Mouse (Mus musculus) urinary bladder, postnatal 25 days (tissue): ENCODE data around the gene Rab42.

ENCODE experiments used
- DNase-seq: peaks from one replicate; pipeline ENCODE4 v3.0.0; 2022; ENCODE audit warnings: low spot score

Rab42 gene

GRCm38 (mm10) chr4:132273166-132273565 is 30.0 kb downstream of the Rab42 start:
- DNase-seq, result no peak

DNA sequence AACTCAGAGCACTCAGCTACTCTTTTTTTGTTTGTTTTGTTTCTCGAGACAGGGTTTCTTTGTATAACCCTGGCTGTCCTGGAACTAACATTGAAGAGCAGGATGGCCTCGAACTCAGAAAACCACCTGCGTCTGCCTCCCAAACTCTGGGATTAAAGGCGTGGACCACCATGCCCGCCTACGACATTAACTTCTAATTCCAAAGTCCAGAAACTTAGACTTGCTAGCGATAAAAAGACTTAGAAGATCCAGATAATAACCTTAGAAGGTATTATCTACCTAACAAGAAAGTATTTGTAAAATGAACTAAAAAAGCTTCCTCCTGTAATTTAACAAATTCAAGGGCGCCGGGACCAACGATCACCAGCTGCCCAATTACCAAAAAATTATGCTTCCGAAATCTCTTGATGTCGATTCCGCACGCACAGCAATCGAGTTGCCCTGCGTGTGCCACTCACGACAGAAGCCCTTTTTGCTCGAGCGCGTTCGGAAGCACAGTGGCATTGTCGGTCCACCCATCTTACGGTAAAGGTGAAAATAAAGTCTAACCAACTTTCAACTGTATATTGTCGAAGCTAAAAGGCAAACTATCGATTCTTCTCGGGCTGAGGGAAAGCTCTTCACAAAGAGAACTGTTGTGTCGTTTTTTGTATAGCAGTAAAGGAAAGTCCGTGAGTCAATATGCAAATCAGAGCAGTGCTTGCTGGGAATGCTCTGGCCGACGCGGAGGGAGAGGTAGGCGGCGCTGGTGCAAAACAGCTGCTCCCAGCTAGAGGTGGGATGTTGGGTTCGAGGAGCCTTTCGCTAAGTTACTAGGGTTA is 33.2 kb downstream of the Rab42 start:
- peak; percentile 75 for DNase-seq

- DNase-seq, result no peak
Measured at GRCm38 (mm10) chr4:132268871-132269739, 34.1 kb downstream of the Rab42 start.

- DNase-seq, result no peak
Measured at GRCm38 (mm10) chr4:132266835-132267349, 36.3 kb downstream of the Rab42 start.

GRCm38 (mm10) chr4:132263313-132263712 is 39.9 kb downstream of the Rab42 start:
- no peak for DNase-seq

- no peak for DNase-seq
Measured at GRCm38 (mm10) chr4:132262358-132262616, 40.9 kb downstream of the Rab42 start.

DNA sequence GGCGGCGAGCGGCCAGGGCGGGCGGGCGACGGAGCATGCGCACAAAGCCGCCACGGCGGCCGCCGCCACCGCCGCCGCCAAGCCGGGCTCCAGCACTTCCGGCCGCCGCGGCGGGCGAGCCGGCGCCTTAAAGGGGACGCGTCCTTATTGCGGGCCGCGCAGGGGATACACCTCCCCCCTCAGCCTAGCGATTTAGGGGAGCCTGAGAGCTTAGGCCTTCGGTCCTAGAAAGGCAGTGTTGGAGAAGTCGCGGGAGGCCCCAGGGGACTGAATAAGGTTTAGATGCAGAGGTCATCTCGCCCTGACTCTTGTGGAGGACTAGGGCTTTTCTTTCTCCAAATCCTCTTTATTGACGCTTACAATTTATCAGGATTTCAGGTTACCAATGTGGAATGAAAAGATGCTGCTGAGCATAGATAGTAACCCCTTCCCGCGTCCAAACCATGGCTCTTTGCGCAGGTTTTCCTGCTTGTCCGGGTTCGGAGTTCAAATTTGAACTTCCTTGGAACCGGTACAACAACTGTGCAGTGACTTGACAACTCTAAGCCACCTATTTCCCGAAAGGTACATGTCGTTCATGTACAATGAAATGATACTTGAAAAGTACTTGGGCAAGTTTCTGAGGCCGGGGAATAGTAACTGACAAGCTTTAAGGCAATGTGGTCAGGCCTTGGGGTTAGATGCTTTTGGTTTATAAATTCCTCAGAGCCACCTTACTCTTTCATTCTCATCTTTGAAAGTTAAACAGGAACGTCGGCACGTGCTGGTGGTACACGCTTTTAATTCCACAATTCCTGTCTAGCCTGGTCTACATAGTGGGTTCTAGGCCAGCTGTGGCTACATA is 41.4 kb downstream of the Rab42 start, which contains the start of gene Gmeb1:
TSS of gene Gmeb1 (minus strand) at position 89 of the 844 bp plus-strand sequence.
- peak; percentile 79 for DNase-seq

DNA sequence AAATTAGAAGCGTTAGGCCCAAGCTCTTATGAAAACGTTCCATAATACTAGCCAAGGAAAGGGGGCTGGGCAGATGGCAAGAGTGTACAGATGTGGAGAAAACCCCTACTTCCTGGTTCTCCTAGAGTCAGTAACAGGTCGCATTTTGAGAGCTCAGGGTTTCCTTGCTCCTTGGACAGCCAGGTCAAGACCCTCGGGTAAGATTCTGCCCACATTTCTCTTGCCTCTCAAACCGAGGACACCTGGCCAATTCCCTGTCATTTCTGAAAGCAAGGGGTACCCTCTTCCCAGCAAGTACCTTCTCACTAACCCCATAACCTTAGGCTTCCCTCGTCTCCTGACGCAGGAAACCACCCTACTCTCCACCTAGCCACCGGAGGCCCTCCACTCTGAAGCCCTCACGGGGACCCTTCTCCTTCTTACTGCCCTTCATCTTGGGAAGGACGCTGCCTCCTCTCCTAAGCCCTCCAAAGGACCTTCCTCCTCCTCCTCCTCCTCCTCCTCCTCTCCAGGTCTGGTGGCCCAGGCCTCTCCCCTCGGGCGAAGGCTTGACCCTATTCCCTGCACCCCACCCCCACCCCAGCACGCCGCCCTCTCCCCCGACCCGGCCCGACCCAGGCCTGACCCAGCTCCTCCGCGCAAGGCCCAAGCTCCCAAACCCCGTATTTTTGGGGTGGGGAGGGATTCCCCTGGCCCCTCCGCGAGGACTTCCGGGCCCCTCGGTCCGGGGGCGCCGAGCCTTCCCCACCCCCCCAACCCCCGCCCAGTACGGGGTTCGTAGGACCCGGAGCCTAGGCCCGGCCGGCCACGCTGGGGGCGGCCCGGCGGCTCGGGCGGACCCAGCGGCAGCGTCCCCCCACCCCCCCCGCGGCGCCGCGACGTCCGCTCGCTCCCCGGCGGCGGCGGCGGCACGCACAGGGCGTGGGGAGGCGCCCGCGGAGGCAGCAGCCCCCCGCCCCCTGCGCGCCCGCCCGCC is 42.5 kb downstream of the Rab42 start:
- peak; percentile 36 for DNase-seq

GRCm38 (mm10) chr4:132259248-132259647 is 43.9 kb downstream of the Rab42 start:
- no peak for DNase-seq

DNA sequence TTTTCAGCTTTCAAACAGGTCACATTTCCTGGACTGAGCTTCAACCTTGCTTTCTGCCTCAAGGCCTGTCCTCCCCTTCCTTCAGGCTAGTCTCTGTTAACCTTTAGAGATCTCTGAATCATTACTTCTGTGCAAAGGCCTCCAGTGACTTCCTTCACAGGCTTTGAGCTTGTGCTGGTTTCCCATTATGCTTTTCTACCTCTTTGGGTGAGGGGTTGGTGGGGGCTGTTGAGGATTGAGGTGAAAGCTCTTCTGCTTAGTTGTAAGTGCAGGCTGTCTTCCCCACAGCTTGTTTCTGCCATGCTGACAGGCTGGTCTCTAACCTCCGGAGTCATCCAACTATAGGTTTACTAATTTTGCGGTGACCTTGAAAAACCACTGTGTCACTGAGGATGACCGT is 46.8 kb downstream of the Rab42 start:
- no peak for DNase-seq

- DNase-seq, result no peak
Measured at GRCm38 (mm10) chr4:132254986-132255385, 48.2 kb downstream of the Rab42 start.

- no peak for DNase-seq
Measured at GRCm38 (mm10) chr4:132253622-132254021, 49.6 kb downstream of the Rab42 start.

GRCm38 (mm10) chr4:132253128-132253527 is 50.1 kb downstream of the Rab42 start:
- no peak for DNase-seq
